Mouse (Mus musculus) MEL (cell line): ENCODE measurements at regions not wholly inside any gene's neighbourhood (a gene's known extent, or its start where the extent isn't known, plus 50 kb on each side); places are given as distances from the start of the nearest gene placed in this dataset.

Experiments
- DNase-seq: peaks from one replicate; pipeline ENCODE4 v3.0.0; 2011; ENCODE audit warnings: low read depth, low spot score
- H3K27ac ChIP-seq: 2 replicates; pipeline ENCODE4 v1.5.1; 2012; ENCODE audit warnings: low read depth, mild to moderate bottlenecking, control low read depth, low read length, moderate library complexity; ENCODE audit not compliant: control insufficient read depth
- H3K27me3 ChIP-seq, 2 experiments: fragments of 150-350 bp in 1 of 2; sonication (generic) in 1 of 2; 2 replicates each; pipeline ENCODE4 v1.6.1; 2012; ENCODE audit warnings: low read length in 2 of 2, mild to moderate bottlenecking in 2 of 2, improper control_type of control experiment in 1 of 2, moderate library complexity in 1 of 2; ENCODE audit not compliant: insufficient read depth in 2 of 2, control insufficient read depth in 1 of 2
- H3K36me3 ChIP-seq, 2 experiments: 2 replicates each; pipeline ENCODE4 v1.6.1; 2012 to 2014; ENCODE audit warnings: low read length in 2 of 2, improper control_type of control experiment in 1 of 2, inconsistent platforms in 1 of 2, mild to moderate bottlenecking in 1 of 2; ENCODE audit not compliant: insufficient read depth in 2 of 2, control insufficient read depth in 1 of 2
- H3K4me1 ChIP-seq, 2 experiments: fragments of 150-350 bp in 1 of 2; sonication (generic) in 1 of 2; 2 replicates each; pipeline ENCODE4 v1.6.1; 2012; ENCODE audit warnings: low read length in 2 of 2, improper control_type of control experiment in 1 of 2, mild to moderate bottlenecking in 1 of 2; ENCODE audit not compliant: insufficient read depth in 2 of 2, control insufficient read depth in 1 of 2
- H3K4me3 ChIP-seq, 2 experiments: fragments of 150-350 bp in 1 of 2; sonication (generic) in 1 of 2; 2 replicates each; pipeline ENCODE4 v1.5.1; 2012; ENCODE audit warnings: low read depth in 2 of 2, low read length in 2 of 2, mild to moderate bottlenecking in 2 of 2, moderate library complexity in 2 of 2, control low read depth in 1 of 2, improper control_type of control experiment in 1 of 2; ENCODE audit not compliant: control insufficient read depth in 1 of 2, insufficient read depth in 1 of 2
- H3K79me2 ChIP-seq: 2 replicates; pipeline ENCODE4 v1.6.1; 2012; ENCODE audit warnings: mild to moderate bottlenecking, low read length, moderate library complexity; ENCODE audit not compliant: control insufficient read depth, poor library complexity, insufficient read depth
- H3K9ac ChIP-seq: 2 replicates; pipeline ENCODE4 v1.6.1; 2012; ENCODE audit warnings: low read depth, mild to moderate bottlenecking, control low read depth, low read length, moderate library complexity; ENCODE audit not compliant: control insufficient read depth, poor library complexity, severe bottlenecking
- H3K9me3 ChIP-seq: fragments of 150-350 bp; sonication (generic); replicated peaks from 2 replicates; pipeline ENCODE4 v1.6.1; 2012; ENCODE audit warnings: mild to moderate bottlenecking, low read length, improper control_type of control experiment, moderate library complexity; ENCODE audit not compliant: insufficient read depth
- CHD2 ChIP-seq: IDR thresholded peaks from 2 replicates; pipeline ENCODE4 v1.6.1; 2011; ENCODE audit warnings: low read length, improper control_type of control experiment
- CTCF ChIP-seq, 3 experiments: IDR thresholded peaks in 2 of 3; conservative IDR thresholded peaks in 1 of 3; 2 replicates each; pipeline ENCODE4 v1.5.1; 2011 to 2012; ENCODE audit warnings: low read length in 3 of 3, low read depth in 2 of 3, mild to moderate bottlenecking in 2 of 3, improper control_type of control experiment in 1 of 3, inconsistent platforms in 1 of 3, mixed read lengths in 1 of 3, moderate library complexity in 1 of 3; ENCODE audit not compliant: control insufficient read depth in 1 of 3, insufficient read depth in 1 of 3, poor library complexity in 1 of 3, severe bottlenecking in 1 of 3
- E2F4 ChIP-seq: IDR thresholded peaks from 2 replicates; pipeline ENCODE4 v1.6.1; 2011; ENCODE audit warnings: low read depth, low read length, improper control_type of control experiment, borderline replicate concordance
- EP300 ChIP-seq, 2 experiments: IDR thresholded peaks; 2 replicates each; pipeline ENCODE4 v1.6.1; 2011; ENCODE audit warnings: improper control_type of control experiment in 2 of 2, low read length in 2 of 2, low read depth in 1 of 2, mild to moderate bottlenecking in 1 of 2
- GATA1 ChIP-seq: IDR thresholded peaks from 2 replicates; pipeline ENCODE4 v1.6.1; 2011; ENCODE audit warnings: low read depth, low read length, improper control_type of control experiment
- HCFC1 ChIP-seq: IDR thresholded peaks from 2 replicates; pipeline ENCODE4 v1.6.1; 2012; ENCODE audit warnings: low read depth, mild to moderate bottlenecking, inconsistent platforms, low read length, improper control_type of control experiment, moderate library complexity
- MAFK ChIP-seq: IDR thresholded peaks from 2 replicates; pipeline ENCODE4 v1.6.1; 2011; ENCODE audit warnings: low read depth, mild to moderate bottlenecking, low read length, improper control_type of control experiment, borderline replicate concordance
- MAX ChIP-seq: IDR thresholded peaks from 2 replicates; pipeline ENCODE4 v1.6.1; 2011; ENCODE audit warnings: low read length, improper control_type of control experiment
- MAZ ChIP-seq: IDR thresholded peaks from 2 replicates; pipeline ENCODE4 v1.6.1; 2012; ENCODE audit warnings: low read depth, mild to moderate bottlenecking, inconsistent platforms, low read length, improper control_type of control experiment
- MEF2A ChIP-seq: IDR thresholded peaks from 2 replicates; pipeline ENCODE4 v1.6.1; 2014; ENCODE audit warnings: low read depth, mild to moderate bottlenecking, inconsistent platforms, low read length, improper control_type of control experiment; ENCODE audit not compliant: poor library complexity, insufficient replicate concordance, severe bottlenecking; ENCODE audit errors: extremely low read depth
- MYC ChIP-seq: IDR thresholded peaks from 2 replicates; pipeline ENCODE4 v1.6.1; 2011; ENCODE audit warnings: low read depth, mild to moderate bottlenecking, low read length, improper control_type of control experiment, moderate library complexity
- NRF1 ChIP-seq: IDR thresholded peaks from 2 replicates; pipeline ENCODE4 v1.6.1; 2014; ENCODE audit warnings: low read depth, mild to moderate bottlenecking, inconsistent platforms, low read length, improper control_type of control experiment, moderate library complexity; ENCODE audit not compliant: poor library complexity, insufficient read depth, severe bottlenecking
- POLR2AphosphoS5 ChIP-seq: IDR thresholded peaks from 2 replicates; pipeline ENCODE4 v1.6.1; 2012; ENCODE audit warnings: low read depth, borderline replicate concordance, mild to moderate bottlenecking, inconsistent platforms, low read length, moderate library complexity, mixed read lengths
- SIN3A ChIP-seq: IDR thresholded peaks from 2 replicates; pipeline ENCODE4 v1.6.1; 2012; ENCODE audit warnings: low read length, improper control_type of control experiment, inconsistent platforms
- SMC3 ChIP-seq: IDR thresholded peaks from 2 replicates; pipeline ENCODE4 v1.6.1; 2011; ENCODE audit warnings: low read depth, low read length, improper control_type of control experiment
- TAL1 ChIP-seq: IDR thresholded peaks from 2 replicates; pipeline ENCODE4 v1.6.1; 2012; ENCODE audit warnings: mild to moderate bottlenecking, inconsistent platforms, low read length, moderate library complexity, mixed read lengths
- TBP ChIP-seq: IDR thresholded peaks from 2 replicates; pipeline ENCODE4 v1.8.0; 2011; ENCODE audit warnings: low read depth, low read length, improper control_type of control experiment
- TCF12 ChIP-seq: IDR thresholded peaks from 2 replicates; pipeline ENCODE4 v1.6.1; 2014; ENCODE audit warnings: low read depth, mild to moderate bottlenecking, inconsistent platforms, low read length, improper control_type of control experiment, moderate library complexity
- UBTF ChIP-seq: IDR thresholded peaks from 2 replicates; pipeline ENCODE4 v1.6.1; 2012; ENCODE audit warnings: low read depth, mild to moderate bottlenecking, inconsistent platforms, low read length, improper control_type of control experiment, moderate library complexity, borderline replicate concordance; ENCODE audit not compliant: insufficient read depth
- USF1 ChIP-seq: IDR thresholded peaks from 2 replicates; pipeline ENCODE4 v1.6.1; 2014; ENCODE audit warnings: low read depth, mild to moderate bottlenecking, inconsistent platforms, low read length, improper control_type of control experiment, moderate library complexity
- USF2 ChIP-seq, 2 experiments: IDR thresholded peaks; 2 replicates each; pipeline ENCODE4 v1.6.1; 2011 to 2012; ENCODE audit warnings: improper control_type of control experiment in 2 of 2, low read length in 2 of 2, borderline replicate concordance in 1 of 2, inconsistent platforms in 1 of 2, low read depth in 1 of 2, mild to moderate bottlenecking in 1 of 2; ENCODE audit not compliant: insufficient read depth in 1 of 2
- ZKSCAN1 ChIP-seq: IDR thresholded peaks from 2 replicates; pipeline ENCODE4 v1.6.1; 2012; ENCODE audit warnings: low read depth, mild to moderate bottlenecking, inconsistent platforms, low read length, improper control_type of control experiment, moderate library complexity
- ZMIZ1 ChIP-seq: IDR thresholded peaks from 2 replicates; pipeline ENCODE4 v1.6.1; 2012; ENCODE audit warnings: low read depth, mild to moderate bottlenecking, inconsistent platforms, low read length, improper control_type of control experiment, moderate library complexity
- ZNF384 ChIP-seq: IDR thresholded peaks from 2 replicates; pipeline ENCODE4 v1.6.1; 2012; ENCODE audit warnings: low read depth, mild to moderate bottlenecking, inconsistent platforms, low read length, improper control_type of control experiment

GRCm38 (mm10) chr16:65655490-65655889 is 93.0 kb upstream of the Chmp2b start:
- no peaks in the 10 kb centered on the region for H3K79me2 ChIP-seq
- H3K4me1 ChIP-seq = no peaks in the 10 kb centered on the region
- H3K9me3 ChIP-seq = no peaks in the 10 kb centered on the region
- TF ChIP-seq POLR2AphosphoS5 (no peak), USF1 (no peak), MAFK (peak; percentile 87; the same call in 1 of the 2 replicates), MEF2A (no peak), MYC (no peak), ZNF384 (no peak), EP300 (IDR thresholded peaks at IDR 0.05; ENCODE audit: low read depth in 1 of 2, low read length in 2 of 2) (no peak), NRF1 (no peak)
- H3K36me3 ChIP-seq = no peaks in the 10 kb centered on the region
- no peak overlapping the region for H3K9ac ChIP-seq
- no peaks in the 10 kb centered on the region for H3K27me3 ChIP-seq
- DNase-seq = peak; percentile 20
- H3K4me3 ChIP-seq = no peak overlapping the region
- no peak overlapping the region for H3K27ac ChIP-seq

- Histone ChIP-seq H3K79me2 (no peaks in the 10 kb centered on the region), H3K4me1 (no peaks in the 10 kb centered on the region), H3K9me3 (no peaks in the 10 kb centered on the region), H3K27me3 (no peaks in the 10 kb centered on the region), H3K9ac (no peak overlapping the region), H3K4me3 (no peak overlapping the region), H3K36me3 (no peaks in the 10 kb centered on the region), H3K27ac (no peak overlapping the region)
- DNase-seq = no peak
- no peak for TF ChIP-seq POLR2AphosphoS5
- TF ChIP-seq SMC3 = no peak
- TF ChIP-seq E2F4 = no peak
- no peak for TF ChIP-seq MAX
- TF ChIP-seq ZNF384 = no peak
- no peak for TF ChIP-seq TCF12
- no peak for TF ChIP-seq ZMIZ1
- TF ChIP-seq MYC = no peak
- TF ChIP-seq USF2 (IDR thresholded peaks at IDR 0.05; ENCODE audit: borderline replicate concordance in 1 of 2, insufficient read depth in 1 of 2, low read depth in 1 of 2, low read length in 2 of 2) = no peak
- no peak for TF ChIP-seq TBP
- no peak for TF ChIP-seq HCFC1
- no peak for TF ChIP-seq CHD2
- no peak for TF ChIP-seq TAL1
- TF ChIP-seq MAZ = no peak
- TF ChIP-seq SIN3A = no peak
- TF ChIP-seq ZKSCAN1 = no peak
- no peak for TF ChIP-seq CTCF (IDR thresholded peaks at IDR 0.05 in 2 of 3, conservative IDR thresholded peaks at IDR 0.05 in 1 of 3; ENCODE audit: control insufficient read depth in 1 of 3, insufficient read depth in 1 of 3, low read depth in 2 of 3, low read length in 3 of 3, poor library complexity in 1 of 3, severe bottlenecking in 1 of 3)
- no peak for TF ChIP-seq UBTF
- no peak for TF ChIP-seq GATA1
Measured at GRCm38 (mm10) chr16:65657829-65658228, 95.3 kb upstream of the Chmp2b start.
